Mouse (Mus musculus): ENCODE measurements around the gene Scrn1. TPM values are rescaled to one million over a fixed set of nuclear protein-coding genes. Genes with fewer than 3 reads are reported as not detected.

Scrn1 gene
- polyA plus RNA-seq, 1 experiment from 2014 or later, result 3.4 TPM

DNA sequence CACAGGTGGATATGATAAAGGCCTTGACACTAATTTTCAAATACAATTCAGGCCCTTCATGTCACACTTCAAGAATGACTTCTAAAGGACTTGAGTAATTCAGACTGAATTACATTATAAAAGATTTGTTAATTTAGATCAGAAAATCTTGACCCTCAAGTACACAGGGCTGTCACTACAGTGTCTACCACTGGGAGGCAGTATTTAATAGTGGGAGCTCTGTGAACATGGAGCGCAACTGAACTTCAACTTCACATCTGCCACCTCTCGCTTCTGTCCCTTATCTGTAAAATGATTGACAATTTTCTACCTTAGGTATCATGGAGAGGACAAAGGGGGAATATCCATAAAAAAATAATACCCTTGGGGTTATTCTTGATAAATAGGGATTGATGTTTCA, 19.9 kb upstream of the Scrn1 start:
- TF ChIP-seq CTCF (IDR thresholded peaks at IDR 0.05; ENCODE audit: low read depth) (peak; percentile 89), EP300 (optimal IDR thresholded peaks at IDR 0.05) (no peak)
- Histone ChIP-seq H3K4me3 (ENCODE audit: low read depth, low read length) (no peak overlapping the region), H3K9ac (ENCODE audit: low read length) (no peak overlapping the region), H3K9me3 (ENCODE audit: control insufficient read depth, low read length) (no peaks in the 10 kb centered on the region), H3K36me3 (ENCODE audit: control insufficient read depth, insufficient read depth, low read length) (0 out of 2 replicates have a peak, but pooled peaks cover 2% of the 10 kb centered on the region), H3K27me3 (ENCODE audit: control insufficient read depth, insufficient read depth, low read length) (no peaks in the 10 kb centered on the region), H3K4me1 (replicated peaks; ENCODE audit: control insufficient read depth, insufficient read depth) (no peaks in the 10 kb centered on the region), H3K4me2 (replicated peaks; ENCODE audit: low read depth) (no peak overlapping the region), H3K27ac (replicated peaks) (no peak overlapping the region)
- ATAC-seq (ENCODE audit: low FRiP score, low TSS enrichment) (no peak), DNase-seq (ENCODE audit: low spot score) (peak; percentile 35)
- 33% methylated on average over 2 of the region's 2 CpGs for WGBS

DNA sequence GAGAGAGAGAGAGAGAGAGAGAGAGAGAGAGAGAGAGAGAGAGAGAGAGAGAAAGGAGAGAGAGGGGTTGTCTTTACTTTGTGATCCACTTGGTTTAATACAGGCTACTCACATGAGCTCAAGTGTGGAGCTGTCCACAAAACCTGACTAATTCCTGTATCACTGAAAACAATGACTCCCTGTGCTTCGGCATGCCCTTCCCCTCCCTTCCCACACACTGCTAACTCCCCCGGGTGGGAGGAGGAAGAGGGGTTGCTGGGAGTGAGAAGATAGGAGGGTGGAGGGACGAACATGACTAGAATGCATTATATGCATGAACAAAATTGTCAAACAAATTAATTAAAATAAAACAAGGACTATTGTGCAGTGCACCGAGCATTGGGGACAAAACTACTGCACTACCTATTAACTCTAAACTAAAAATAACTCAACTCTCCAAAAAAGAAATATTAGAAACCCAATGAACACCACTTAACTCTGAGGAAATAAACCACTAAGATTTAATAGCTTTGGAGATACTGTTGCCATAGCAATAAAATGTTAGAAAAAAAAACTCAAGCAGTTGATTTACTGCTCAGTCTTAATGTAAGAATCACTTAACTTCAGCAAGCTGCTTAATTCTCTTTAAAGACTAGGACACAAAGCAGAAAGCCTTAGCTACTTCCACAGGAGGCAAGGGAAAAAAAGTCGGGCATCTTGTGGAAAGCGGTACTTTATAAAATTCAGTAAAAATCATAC, 7.1 kb upstream of the Scrn1 start:
- 33% methylated on average over 6 of the region's 6 CpGs for WGBS

DNA sequence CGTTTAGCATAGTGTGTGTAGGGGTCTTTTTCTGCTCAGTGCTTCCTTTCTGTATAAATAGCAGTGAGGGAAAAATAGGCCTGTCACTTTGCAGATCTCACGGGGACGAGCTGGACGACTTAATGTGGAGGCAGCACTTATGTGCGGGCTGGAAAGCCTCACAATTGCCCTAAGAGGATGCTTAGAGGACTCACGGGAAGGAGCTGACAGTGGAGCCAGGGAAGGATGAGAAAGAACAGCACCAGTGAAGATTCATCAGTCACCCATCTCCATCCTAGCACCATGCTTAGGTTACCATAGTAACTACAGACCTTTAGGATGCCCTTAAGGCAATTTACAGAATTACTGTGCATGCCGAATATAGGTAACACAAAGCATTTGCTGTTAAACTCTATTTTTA, 3.5 kb upstream of the Scrn1 start:
- H3K36me3 ChIP-seq (ENCODE audit: control insufficient read depth, insufficient read depth, low read length), result no peaks in the 10 kb centered on the region
- no peak overlapping the region for H3K4me3 ChIP-seq (ENCODE audit: low read depth, low read length)
- no peaks in the 10 kb centered on the region for H3K9me3 ChIP-seq (ENCODE audit: control insufficient read depth, low read length)
- H3K27ac ChIP-seq (replicated peaks), result no peak overlapping the region
- H3K4me2 ChIP-seq (replicated peaks; ENCODE audit: low read depth), result no peak overlapping the region
- TF ChIP-seq EP300 (optimal IDR thresholded peaks at IDR 0.05) (no peak), CTCF (IDR thresholded peaks at IDR 0.05; ENCODE audit: low read depth) (no peak)
- H3K27me3 ChIP-seq (ENCODE audit: control insufficient read depth, insufficient read depth, low read length), result no peaks in the 10 kb centered on the region
- no peak for DNase-seq (ENCODE audit: low spot score)
- H3K4me1 ChIP-seq (replicated peaks; ENCODE audit: control insufficient read depth, insufficient read depth), result 0 out of 2 replicates have a peak, but pooled peaks cover 2% of the 10 kb centered on the region
- no peak overlapping the region for H3K9ac ChIP-seq (ENCODE audit: low read length)
- ATAC-seq (ENCODE audit: low FRiP score, low TSS enrichment), result no peak
- WGBS, result 57% methylated on average over 7 of the region's 7 CpGs

More for the DNA sequence above, 7.1 kb upstream of the Scrn1 start:
- H3K4me2 ChIP-seq (replicated peaks; ENCODE audit: low read depth), result no peak overlapping the region
- no peaks in the 10 kb centered on the region for H3K9me3 ChIP-seq (ENCODE audit: control insufficient read depth, low read length)
- no peak for ATAC-seq (ENCODE audit: low FRiP score, low TSS enrichment)
- no peak overlapping the region for H3K4me3 ChIP-seq (ENCODE audit: low read depth, low read length)
- no peak for TF ChIP-seq EP300 (optimal IDR thresholded peaks at IDR 0.05)
- 0 out of 2 replicates have a peak, but pooled peaks cover 3% of the 10 kb centered on the region for H3K36me3 ChIP-seq (ENCODE audit: control insufficient read depth, insufficient read depth, low read length)
- H3K27me3 ChIP-seq (ENCODE audit: control insufficient read depth, insufficient read depth, low read length), result no peaks in the 10 kb centered on the region
- no peak overlapping the region for H3K9ac ChIP-seq (ENCODE audit: low read length)
- H3K27ac ChIP-seq (replicated peaks), result no peak overlapping the region
- H3K4me1 ChIP-seq (replicated peaks; ENCODE audit: control insufficient read depth, insufficient read depth), result no peaks in the 10 kb centered on the region
- no peak for DNase-seq (ENCODE audit: low spot score)

DNA sequence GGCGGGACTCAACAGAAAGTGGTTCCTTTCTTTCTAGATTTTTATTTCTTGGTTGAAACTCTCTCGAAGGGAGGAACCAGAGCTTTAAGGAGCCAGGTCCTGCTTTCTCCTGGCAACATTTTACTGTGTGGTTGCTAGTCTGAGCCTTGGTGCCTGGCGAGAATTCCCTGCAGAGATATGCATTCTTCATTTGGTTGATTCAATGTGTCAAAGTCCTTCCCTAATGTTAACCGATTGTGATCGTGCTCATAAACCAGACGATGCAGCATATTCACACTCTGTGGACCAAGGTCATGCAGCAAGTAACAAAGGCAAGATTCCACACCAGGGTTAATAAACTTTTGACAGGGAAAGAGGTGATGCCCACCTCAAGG, 244 bp upstream of the Scrn1 start:
- no peaks in the 10 kb centered on the region for H3K27me3 ChIP-seq (ENCODE audit: control insufficient read depth, insufficient read depth, low read length)
- WGBS, result 15% methylated on average over 6 of the region's 6 CpGs
- peak overlapping the region; percentile 54 for H3K9ac ChIP-seq (ENCODE audit: low read length)
- TF ChIP-seq CTCF (IDR thresholded peaks at IDR 0.05; ENCODE audit: low read depth), result no peak
- TF ChIP-seq EP300 (optimal IDR thresholded peaks at IDR 0.05), result no peak
- DNase-seq (ENCODE audit: low spot score), result no peak
- no peaks in the 10 kb centered on the region for H3K36me3 ChIP-seq (ENCODE audit: control insufficient read depth, insufficient read depth, low read length)
- H3K4me2 ChIP-seq (replicated peaks; ENCODE audit: low read depth), result peak overlapping the region; percentile 76
- peak overlapping the region; percentile 54 for H3K4me3 ChIP-seq (ENCODE audit: low read depth, low read length)
- no peak overlapping the region for H3K27ac ChIP-seq (replicated peaks)
- H3K4me1 ChIP-seq (replicated peaks; ENCODE audit: control insufficient read depth, insufficient read depth), result 0 out of 2 replicates have a peak, but pooled peaks cover 2% of the 10 kb centered on the region
- no peak for ATAC-seq (ENCODE audit: low FRiP score, low TSS enrichment)
- no peaks in the 10 kb centered on the region for H3K9me3 ChIP-seq (ENCODE audit: control insufficient read depth, low read length)

DNA sequence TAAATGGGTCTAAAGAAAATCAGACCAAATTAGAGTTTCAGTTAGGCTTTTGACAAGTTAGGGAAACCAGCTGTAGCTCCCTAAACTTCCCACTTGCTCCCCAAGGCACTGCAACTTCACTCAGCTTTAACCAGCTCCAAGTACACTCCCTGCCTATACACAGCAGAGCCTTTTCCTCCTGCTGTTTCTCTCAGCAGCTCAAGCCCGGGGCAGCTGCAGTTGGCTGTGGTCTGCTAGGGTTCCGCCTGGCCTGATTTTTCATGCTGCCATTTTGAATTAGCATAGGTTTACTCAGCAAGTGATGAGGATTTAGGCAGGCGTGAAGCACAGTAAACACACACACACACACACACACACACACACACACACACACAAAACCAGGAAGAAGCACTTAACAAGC, 1.3 kb downstream of the Scrn1 start:
- no peak for DNase-seq (ENCODE audit: low spot score)
- Histone ChIP-seq H3K4me1 (replicated peaks; ENCODE audit: control insufficient read depth, insufficient read depth) (0 out of 2 replicates have a peak, but pooled peaks cover 2% of the 10 kb centered on the region), H3K9ac (ENCODE audit: low read length) (no peak overlapping the region), H3K4me3 (ENCODE audit: low read depth, low read length) (no peak overlapping the region), H3K27ac (replicated peaks) (0 out of 2 replicates have a peak overlapping the region, but pooled peaks have one; percentile 13), H3K9me3 (ENCODE audit: control insufficient read depth, low read length) (no peaks in the 10 kb centered on the region), H3K36me3 (ENCODE audit: control insufficient read depth, insufficient read depth, low read length) (no peaks in the 10 kb centered on the region), H3K27me3 (ENCODE audit: control insufficient read depth, insufficient read depth, low read length) (no peaks in the 10 kb centered on the region), H3K4me2 (replicated peaks; ENCODE audit: low read depth) (no peak overlapping the region; the same call in 1 of the 2 replicates)
- peak; percentile 32; the same call in 1 of the 2 replicates for ATAC-seq (ENCODE audit: low FRiP score, low TSS enrichment)
- no peak for TF ChIP-seq EP300 (optimal IDR thresholded peaks at IDR 0.05)
- no peak for TF ChIP-seq CTCF (IDR thresholded peaks at IDR 0.05; ENCODE audit: low read depth)
- WGBS, result 39% methylated on average over 3 of the region's 3 CpGs

DNA sequence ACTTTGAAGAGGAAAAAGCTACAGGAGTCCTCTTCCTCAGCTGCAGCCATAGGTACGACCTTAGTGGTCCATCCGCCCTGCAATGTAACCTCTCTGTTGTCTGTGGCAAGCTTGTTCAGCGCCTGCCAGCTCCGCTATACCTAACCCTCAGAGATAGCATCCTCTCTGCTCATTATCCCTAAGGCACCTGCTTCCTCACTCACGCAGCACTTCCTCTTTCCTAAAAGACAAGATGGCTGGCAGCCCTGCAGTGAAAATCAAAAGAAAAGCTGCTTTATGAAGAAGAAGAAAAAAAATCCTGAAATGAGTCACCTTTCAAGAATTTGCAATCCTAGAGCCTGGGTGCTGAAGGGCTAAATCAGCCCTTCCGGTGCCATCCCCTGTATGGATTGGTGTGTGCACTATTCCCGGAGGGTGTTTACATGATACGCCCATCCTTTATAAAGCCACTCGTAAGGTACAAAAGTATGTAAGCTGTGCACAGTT, 1.7 kb downstream of the Scrn1 start:
- Histone ChIP-seq H3K9me3 (ENCODE audit: control insufficient read depth, low read length) (no peaks in the 10 kb centered on the region), H3K27ac (replicated peaks) (0 out of 2 replicates have a peak overlapping the region, but pooled peaks have one; percentile 13), H3K4me2 (replicated peaks; ENCODE audit: low read depth) (no peak overlapping the region), H3K9ac (ENCODE audit: low read length) (no peak overlapping the region), H3K4me3 (ENCODE audit: low read depth, low read length) (no peak overlapping the region), H3K36me3 (ENCODE audit: control insufficient read depth, insufficient read depth, low read length) (no peaks in the 10 kb centered on the region), H3K4me1 (replicated peaks; ENCODE audit: control insufficient read depth, insufficient read depth) (0 out of 2 replicates have a peak, but pooled peaks cover 2% of the 10 kb centered on the region), H3K27me3 (ENCODE audit: control insufficient read depth, insufficient read depth, low read length) (no peaks in the 10 kb centered on the region)
- ATAC-seq (ENCODE audit: low FRiP score, low TSS enrichment) (no peak), DNase-seq (ENCODE audit: low spot score) (no peak)
- WGBS, result 60% methylated on average over 9 of the region's 9 CpGs
- TF ChIP-seq EP300 (optimal IDR thresholded peaks at IDR 0.05) (no peak), CTCF (IDR thresholded peaks at IDR 0.05; ENCODE audit: low read depth) (no peak)

All from stomach, postnatal 0 days (tissue).